Mouse (Mus musculus): ENCODE data around the gene Filip1.
A peak's percentile ranks its signal among the peaks of the same experiment; 100 is the strongest.

The Filip1 gene

GRCm38 (mm10) chr9:79948376-79948775, 64.3 kb downstream of the Filip1 start:
- DNase-seq (ENCODE audit: low read depth, low spot score), result no peak

GRCm38 (mm10) chr9:79947973-79948372, 64.7 kb downstream of the Filip1 start:
- no peak for DNase-seq (ENCODE audit: low read depth, low spot score)

GRCm38 (mm10) chr9:79947414-79947813, 65.2 kb downstream of the Filip1 start:
- DNase-seq (ENCODE audit: low read depth, low spot score), result no peak

- no peak for DNase-seq (ENCODE audit: low read depth, low spot score)
These were observed 67.8 kb downstream of the Filip1 start for GRCm38 (mm10) chr9:79944872-79945271.

GRCm38 (mm10) chr9:79943986-79944385, 68.7 kb downstream of the Filip1 start:
- no peak for DNase-seq (ENCODE audit: low read depth, low spot score)

- no peak for DNase-seq (ENCODE audit: low read depth, low spot score)
These were observed 74.0 kb downstream of the Filip1 start for GRCm38 (mm10) chr9:79938416-79939206.

- no peak for DNase-seq (ENCODE audit: low read depth, low spot score)
These were observed 75.1 kb downstream of the Filip1 start for GRCm38 (mm10) chr9:79937570-79937969.

- DNase-seq (ENCODE audit: low read depth, low spot score), result no peak
These were observed 80.1 kb downstream of the Filip1 start for GRCm38 (mm10) chr9:79932578-79932977.

- DNase-seq (ENCODE audit: low read depth, low spot score), result no peak
These were observed 84.6 kb downstream of the Filip1 start for GRCm38 (mm10) chr9:79928092-79928491.

GRCm38 (mm10) chr9:79927156-79927870, 85.3 kb downstream of the Filip1 start:
- peak; percentile 10 for DNase-seq (ENCODE audit: low read depth, low spot score)

- no peak for DNase-seq (ENCODE audit: low read depth, low spot score)
These were observed 86.0 kb downstream of the Filip1 start for GRCm38 (mm10) chr9:79926464-79927155.

- no peak for DNase-seq (ENCODE audit: low read depth, low spot score)
These were observed 86.7 kb downstream of the Filip1 start for GRCm38 (mm10) chr9:79925950-79926349.

GRCm38 (mm10) chr9:79923262-79923661, 89.4 kb downstream of the Filip1 start:
- no peak for DNase-seq (ENCODE audit: low read depth, low spot score)

GRCm38 (mm10) chr9:79922493-79922760, 90.2 kb downstream of the Filip1 start:
- no peak for DNase-seq (ENCODE audit: low read depth, low spot score)

- DNase-seq (ENCODE audit: low read depth, low spot score), result no peak
These were observed 90.8 kb downstream of the Filip1 start for GRCm38 (mm10) chr9:79921701-79922492.

- no peak for DNase-seq (ENCODE audit: low read depth, low spot score)
These were observed 92.1 kb downstream of the Filip1 start for GRCm38 (mm10) chr9:79920540-79920933.

- DNase-seq (ENCODE audit: low read depth, low spot score), result no peak
These were observed 92.7 kb downstream of the Filip1 start for GRCm38 (mm10) chr9:79919750-79920539.

GRCm38 (mm10) chr9:79919303-79919721, 93.3 kb downstream of the Filip1 start:
- no peak for DNase-seq (ENCODE audit: low read depth, low spot score)

- DNase-seq (ENCODE audit: low read depth, low spot score), result no peak
These were observed 94.1 kb downstream of the Filip1 start for GRCm38 (mm10) chr9:79918325-79919117.

GRCm38 (mm10) chr9:79914276-79914675, 98.4 kb downstream of the Filip1 start:
- DNase-seq (ENCODE audit: low read depth, low spot score), result no peak

Measured in A20 (cell line).